Mouse (Mus musculus) forebrain, embryonic 10.5 days (tissue): ENCODE results near the gene Gm14862. TPM values are rescaled to one million over a fixed set of nuclear protein-coding genes. Genes with fewer than 3 reads are reported as not detected.
"Not testable (repeated sequence)": the region's sequence is repeated elsewhere in the genome, so short reads cannot be mapped to it uniquely, and the experiment has no call there.

ENCODE experiments used
- DNase-seq: peaks from one replicate; pipeline ENCODE4 v3.0.0-alpha.2; 2017; ENCODE audit warnings: low spot score; ENCODE audit errors: extremely low spot score
- H3K27ac ChIP-seq: fragments of 300-500 bp; sonication (generic); 2 replicates; pipeline ENCODE4 v1.5.1; 2016; ENCODE audit warnings: mild to moderate bottlenecking
- H3K27me3 ChIP-seq: fragments of 300-500 bp; sonication (generic); 2 replicates; pipeline ENCODE4 v1.6.1; 2016; ENCODE audit warnings: mild to moderate bottlenecking; ENCODE audit not compliant: poor library complexity, severe bottlenecking
- H3K36me3 ChIP-seq: fragments of 300-500 bp; sonication (generic); replicated peaks from 2 replicates; pipeline ENCODE4 v1.6.1; 2016; ENCODE audit warnings: mild to moderate bottlenecking, moderate library complexity
- H3K4me1 ChIP-seq: fragments of 300-500 bp; sonication (generic); 2 replicates; pipeline ENCODE4 v1.6.1; 2016
- H3K4me3 ChIP-seq: fragments of 300-500 bp; sonication (generic); 2 replicates; pipeline ENCODE4 v1.5.1; 2016; ENCODE audit warnings: mild to moderate bottlenecking, moderate library complexity
- H3K9me3 ChIP-seq: fragments of 300-500 bp; sonication (generic); 2 replicates; pipeline ENCODE4 v1.6.1; 2016; ENCODE audit warnings: mild to moderate bottlenecking, moderate library complexity
- WGBS: fragments of 180-500 bp; shearing (Covaris S2); methylation state at CpG from one replicate; pipeline ENCODE4 v1.1.7; 2016; 5-methylcytosine and 5-hydroxymethylcytosine counted together
- polyA plus RNA-seq: library from polyadenylated mRNA; unstranded; fragments of >200 nt; fragmentation: Nextera tagmentation; extraction: Ambion mirVana; gene quantifications from 2 replicates; pipeline ENCODE4 v1.2.1, GENCODE M21; 2016

Gm14862 gene
- not detected in 2 replicates for polyA plus RNA-seq

GRCm38 (mm10) chrX:9256766-9257165 lies at the start of gene Gm14862:
TSS of gene Gm14862 (minus strand) at chrX:9256899.
- Histone ChIP-seq H3K9me3 (no peaks in the 10 kb centered on the region), H3K27me3 (no peaks in the 10 kb centered on the region), H3K4me3 (no peak within 1 kb of the TSS), H3K4me1 (no peaks in the 10 kb centered on the region), H3K36me3 (no peaks in the 10 kb centered on the region), H3K27ac (no peak within 1 kb of the TSS)
- WGBS = 85% methylated on average over 5 of the region's 5 CpGs
- no peak for DNase-seq

- 81% methylated on average over 1 of the region's 1 CpGs for WGBS
Measured at GRCm38 (mm10) chrX:9303455-9303854, 46.8 kb upstream of the Gm14862 start.

GRCm38 (mm10) chrX:9302791-9303190 lies 46.1 kb upstream of the Gm14862 start:
- H3K4me1 ChIP-seq = no peaks in the 10 kb centered on the region
- no peaks in the 10 kb centered on the region for H3K9me3 ChIP-seq
- H3K27me3 ChIP-seq = no peaks in the 10 kb centered on the region
- H3K36me3 ChIP-seq = no peaks in the 10 kb centered on the region
- no peak for DNase-seq
- no peak overlapping the region for H3K27ac ChIP-seq
- WGBS = 88% methylated on average over 5 of the region's 5 CpGs
- no peak overlapping the region for H3K4me3 ChIP-seq

More at GRCm38 (mm10) chrX:9303455-9303854, 46.8 kb upstream of the Gm14862 start:
- Histone ChIP-seq H3K4me3 (no peak overlapping the region), H3K36me3 (no peaks in the 10 kb centered on the region), H3K9me3 (no peaks in the 10 kb centered on the region), H3K27ac (no peak overlapping the region), H3K27me3 (no peaks in the 10 kb centered on the region), H3K4me1 (no peaks in the 10 kb centered on the region)
- no peak for DNase-seq

GRCm38 (mm10) chrX:9298413-9298864 lies 41.7 kb upstream of the Gm14862 start:
- no peak overlapping the region for H3K27ac ChIP-seq
- H3K4me3 ChIP-seq = no peak overlapping the region
- H3K36me3 ChIP-seq = no peaks in the 10 kb centered on the region
- 92% methylated on average over 5 of the region's 5 CpGs for WGBS
- no peaks in the 10 kb centered on the region for H3K27me3 ChIP-seq
- no peaks in the 10 kb centered on the region for H3K9me3 ChIP-seq
- no peaks in the 10 kb centered on the region for H3K4me1 ChIP-seq
- no peak for DNase-seq

- not testable (repeated sequence) for H3K9me3 ChIP-seq, DNase-seq, H3K4me1 ChIP-seq, H3K4me3 ChIP-seq, H3K27me3 ChIP-seq, H3K36me3 ChIP-seq, H3K27ac ChIP-seq
- WGBS = 86% methylated on average over 4 of the region's 4 CpGs
Measured at GRCm38 (mm10) chrX:9293140-9293829, 36.6 kb upstream of the Gm14862 start.

- H3K27me3 ChIP-seq, H3K9me3 ChIP-seq, H3K36me3 ChIP-seq, H3K4me3 ChIP-seq, DNase-seq, H3K4me1 ChIP-seq, H3K27ac ChIP-seq: not testable (repeated sequence)
- no CpG with 5 or more reads among the region's 1 CpGs for WGBS
Measured at GRCm38 (mm10) chrX:9283464-9283863, 26.8 kb upstream of the Gm14862 start, which contains the start of gene H2al1m. TSS of gene H2al1m (plus strand) at chrX:9283764.

GRCm38 (mm10) chrX:9274321-9274720 lies 17.6 kb upstream of the Gm14862 start:
- Histone ChIP-seq H3K36me3 (no peaks in the 10 kb centered on the region), H3K4me1 (no peaks in the 10 kb centered on the region), H3K27ac (no peak overlapping the region), H3K27me3 (peaks cover 5% of the 10 kb centered on the region; the same call in 1 of the 2 replicates), H3K4me3 (no peak overlapping the region), H3K9me3 (no peaks in the 10 kb centered on the region)
- WGBS = 83% methylated on average over 8 of the region's 8 CpGs
- no peak for DNase-seq

- H3K4me1 ChIP-seq = no peaks in the 10 kb centered on the region
- 59% methylated on average over 12 of the region's 12 CpGs for WGBS
- H3K27me3 ChIP-seq = peaks cover 5% of the 10 kb centered on the region; the same call in 1 of the 2 replicates
- peak overlapping the region; percentile 63 for H3K4me3 ChIP-seq
- peak overlapping the region; percentile 83 for H3K27ac ChIP-seq
- no peak for DNase-seq
- no peaks in the 10 kb centered on the region for H3K36me3 ChIP-seq
- no peaks in the 10 kb centered on the region for H3K9me3 ChIP-seq
Measured at GRCm38 (mm10) chrX:9273377-9274002, 16.8 kb upstream of the Gm14862 start.

- 10% methylated on average over 47 of the region's 94 CpGs for WGBS
- peak within 1 kb of the TSS; percentile 63 for H3K4me3 ChIP-seq
- H3K9me3 ChIP-seq = no peaks in the 10 kb centered on the region
- H3K27me3 ChIP-seq = peaks cover 5% of the 10 kb centered on the region; the same call in 1 of the 2 replicates
- no peaks in the 10 kb centered on the region for H3K4me1 ChIP-seq
- peak; percentile 56 for DNase-seq
- H3K36me3 ChIP-seq = no peaks in the 10 kb centered on the region
- peak within 1 kb of the TSS; percentile 83 for H3K27ac ChIP-seq
Measured at GRCm38 (mm10) chrX:9272460-9273361, 16.0 kb upstream of the Gm14862 start, which contains the start of gene Xk. TSS of gene Xk (plus strand) at chrX:9272756.

- H3K36me3 ChIP-seq = no peaks in the 10 kb centered on the region
- no peaks in the 10 kb centered on the region for H3K9me3 ChIP-seq
- H3K4me3 ChIP-seq = peak overlapping the region; percentile 63
- no peak for DNase-seq
- WGBS = 26% methylated on average over 8 of the region's 8 CpGs
- H3K4me1 ChIP-seq = no peaks in the 10 kb centered on the region
- H3K27ac ChIP-seq = peak overlapping the region; percentile 83
- peaks cover 5% of the 10 kb centered on the region; the same call in 1 of the 2 replicates for H3K27me3 ChIP-seq
Measured at GRCm38 (mm10) chrX:9271947-9272459, 15.3 kb upstream of the Gm14862 start.

- H3K9me3 ChIP-seq = no peaks in the 10 kb centered on the region
- H3K4me1 ChIP-seq = no peaks in the 10 kb centered on the region
- peaks cover 5% of the 10 kb centered on the region; the same call in 1 of the 2 replicates for H3K27me3 ChIP-seq
- DNase-seq = no peak
- WGBS = 58% methylated on average over 3 of the region's 3 CpGs
- no peaks in the 10 kb centered on the region for H3K36me3 ChIP-seq
- no peak overlapping the region for H3K27ac ChIP-seq
- no peak overlapping the region for H3K4me3 ChIP-seq
Measured at GRCm38 (mm10) chrX:9271112-9271511, 14.4 kb upstream of the Gm14862 start.

GRCm38 (mm10) chrX:9259267-9259666 lies 2.6 kb upstream of the Gm14862 start:
- Histone ChIP-seq H3K4me3 (no peak overlapping the region), H3K4me1 (no peaks in the 10 kb centered on the region), H3K27ac (no peak overlapping the region), H3K27me3 (no peaks in the 10 kb centered on the region), H3K9me3 (no peaks in the 10 kb centered on the region), H3K36me3 (no peaks in the 10 kb centered on the region)
- WGBS = 92% methylated on average over 1 of the region's 1 CpGs
- DNase-seq = no peak
